Mouse (Mus musculus) left cerebral cortex, postnatal 36 days (tissue): ENCODE measurements around the gene Gm4756. TPM values are rescaled to one million over a fixed set of nuclear protein-coding genes. Genes with fewer than 3 reads are reported as not detected.

Source experiments
- DNase-seq, 2 experiments: peaks; one replicate each; pipeline ENCODE4 v3.0.0; 2021 to 2022; ENCODE audit warnings: low spot score in 2 of 2, mixed read lengths in 1 of 2
- intact Hi-C: fragments of 180-260 bp; cut with DNase I; formaldehyde crosslinking; loops from one replicate; pipeline ENCODE4 v1.15.1; 2025
- total RNA-seq, 2 experiments: library from RNA; stranded (reverse); gene quantifications; 2 replicates each; pipeline ENCODE4 v1.2.3; 2021

The Gm4756 gene
- total RNA-seq, 2 experiments from 2014 or later: not detected

DNA sequence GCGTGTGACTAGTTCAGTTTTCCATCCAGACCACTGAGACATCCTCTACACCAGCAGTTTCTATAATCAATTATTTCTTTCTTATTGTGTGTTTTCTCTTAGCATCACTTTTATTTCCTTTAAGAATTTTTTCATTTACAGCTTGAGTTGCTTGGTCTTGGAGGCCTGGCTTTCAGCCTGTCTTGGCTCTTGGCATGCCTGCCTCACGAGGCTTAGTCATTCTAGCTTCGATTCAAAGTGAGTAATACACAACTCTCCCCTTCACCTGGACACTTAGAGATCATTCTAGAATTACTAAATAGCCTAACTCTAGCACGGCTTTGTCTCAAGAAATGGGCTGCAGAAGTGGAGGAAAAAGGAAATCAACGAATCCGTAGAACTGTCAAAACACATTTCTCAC is 115.5 kb downstream of the Gm4756 start:
- DNase-seq: no peak
- intact Hi-C loops: no loop called here

DNA sequence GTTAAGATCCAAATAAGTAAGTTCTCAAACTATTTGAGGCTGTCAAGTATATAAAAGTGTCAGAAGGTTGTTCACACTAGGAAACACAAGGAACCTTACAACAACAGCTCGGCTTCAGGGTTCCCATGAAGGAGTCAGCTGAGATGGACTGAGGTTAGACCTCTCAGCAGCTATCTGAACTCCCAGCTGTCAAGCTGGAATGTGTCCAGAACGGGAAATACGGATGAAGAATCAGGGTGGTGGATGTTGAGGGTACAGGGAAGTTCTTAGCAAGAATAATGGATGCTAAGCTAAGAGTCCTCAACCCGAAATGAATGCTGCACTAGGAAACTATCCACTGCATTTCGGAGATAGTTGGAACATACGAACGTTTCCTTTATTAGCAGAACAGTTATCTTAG is 117.2 kb downstream of the Gm4756 start:
- DNase-seq: no peak
- intact Hi-C loops: no loop called here

Other genes starting within 250 kb of the Gm4756 start
- gene Rtn1, start 240.6 kb downstream of the Gm4756 start, total RNA-seq: 1,000 to 10,000 TPM; 1,443 to 1,537 TPM
- gene Lrrc9, start 207.8 kb downstream of the Gm4756 start, total RNA-seq: 1 to 10 TPM; 1.4 to 2.7 TPM
- gene Pcnx4, start 113.3 kb downstream of the Gm4756 start, total RNA-seq: 10 to 100 TPM; 31.4 to 33.7 TPM
- gene Dhrs7, start 15.2 kb upstream of the Gm4756 start, total RNA-seq: 10 to 100 TPM; 34.2 to 45.4 TPM
- 100 to 1,000 TPM; 317 to 347 TPM for gene Ppm1a, start 107.8 kb upstream of the Gm4756 start, total RNA-seq